Mouse (Mus musculus) adrenal gland, postnatal 14 days (tissue): Measurements from ENCODE around the gene E130308A19Rik. TPM values are rescaled to one million over a fixed set of nuclear protein-coding genes. Genes with fewer than 3 reads are reported as not detected.
A peak's percentile ranks its signal among the peaks of the same experiment; 100 is the strongest.

Experiments used
- DNase-seq: peaks from one replicate; pipeline ENCODE4 v3.0.0; 2021; ENCODE audit warnings: mixed read lengths
- total RNA-seq: library from RNA; stranded (reverse); gene quantifications from 2 replicates; pipeline ENCODE4 v1.2.3, GENCODE M21; 2021

E130308A19Rik gene
- total RNA-seq, 1 experiment from 2014 or later = 17.2 TPM

DNA sequence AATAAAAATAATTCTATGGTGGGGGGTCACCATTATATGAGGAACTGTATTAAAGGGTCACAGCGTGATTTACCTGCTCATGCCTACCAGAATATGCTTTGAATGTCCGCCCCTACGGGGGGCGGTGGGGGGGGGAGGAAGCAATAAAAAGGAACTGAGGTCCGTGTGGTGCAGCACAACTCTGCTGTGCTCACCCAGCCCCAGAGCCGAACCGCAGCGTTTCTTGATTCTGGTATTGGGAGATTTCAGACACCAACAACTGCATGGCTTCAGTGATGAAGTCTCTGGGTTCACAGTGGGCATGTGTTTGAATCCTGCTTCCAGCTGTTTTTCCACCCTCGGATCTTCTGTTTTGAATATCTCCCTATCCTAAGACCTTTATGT lies 101.9 kb downstream of the E130308A19Rik start:
- DNase-seq = no peak

DNA sequence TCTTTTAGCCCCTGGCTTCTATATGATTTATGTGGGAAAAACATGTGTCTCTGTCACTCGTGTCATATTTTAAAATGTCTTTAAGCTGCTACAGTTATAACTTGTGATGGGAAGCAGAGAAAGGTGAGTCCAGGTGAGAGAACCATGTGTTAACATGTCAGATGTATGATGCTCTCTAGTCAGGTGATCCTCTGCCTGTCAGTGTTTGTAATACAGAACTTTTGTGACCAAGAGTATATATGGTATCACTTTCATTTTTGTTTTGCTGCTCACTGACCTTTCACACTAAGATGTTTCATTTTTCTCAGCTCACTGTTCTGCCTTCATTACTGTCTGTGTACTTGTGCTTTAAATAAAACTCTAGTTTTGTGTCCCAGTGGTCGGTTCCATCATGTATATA lies 102.8 kb downstream of the E130308A19Rik start:
- DNase-seq = no peak

DNA sequence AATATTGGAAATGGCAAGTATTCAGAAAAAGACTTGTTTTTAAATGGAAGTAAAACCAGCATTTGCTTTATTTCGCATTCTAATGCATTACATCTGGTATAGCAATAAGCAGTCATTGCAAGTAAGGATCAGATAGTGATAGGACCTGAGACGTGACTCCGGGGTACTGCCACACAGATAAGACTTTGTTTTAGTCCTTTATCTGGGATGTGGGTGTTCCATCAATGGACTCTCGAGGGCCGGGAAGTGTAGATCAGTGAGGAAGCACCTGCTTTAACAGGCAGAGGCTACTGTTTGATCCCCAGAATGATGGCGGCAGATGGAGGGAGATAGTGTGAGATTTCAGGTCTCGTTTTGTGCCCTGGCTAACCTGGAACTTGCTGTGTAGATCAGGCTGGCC lies 105.5 kb downstream of the E130308A19Rik start:
- no peak for DNase-seq

DNA sequence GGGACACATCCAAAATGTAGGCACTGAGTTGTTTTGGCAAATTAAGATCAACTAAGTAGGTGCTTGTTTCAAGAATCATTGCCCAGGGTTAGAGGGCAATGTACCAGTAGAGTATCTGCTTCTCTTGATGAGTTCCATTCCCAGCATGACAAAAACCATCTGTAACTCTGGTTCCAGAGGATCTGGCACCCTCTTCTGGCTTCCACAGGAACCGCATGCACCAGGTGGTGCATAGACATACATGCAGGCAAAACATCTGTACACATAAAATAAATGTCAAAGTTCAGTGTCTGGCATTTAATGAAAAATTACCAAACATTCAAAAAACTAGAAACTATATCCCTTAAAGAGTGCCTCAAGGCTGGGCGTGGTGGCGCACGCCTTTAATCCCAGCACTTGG lies 113.3 kb downstream of the E130308A19Rik start:
- DNase-seq = no peak

DNA sequence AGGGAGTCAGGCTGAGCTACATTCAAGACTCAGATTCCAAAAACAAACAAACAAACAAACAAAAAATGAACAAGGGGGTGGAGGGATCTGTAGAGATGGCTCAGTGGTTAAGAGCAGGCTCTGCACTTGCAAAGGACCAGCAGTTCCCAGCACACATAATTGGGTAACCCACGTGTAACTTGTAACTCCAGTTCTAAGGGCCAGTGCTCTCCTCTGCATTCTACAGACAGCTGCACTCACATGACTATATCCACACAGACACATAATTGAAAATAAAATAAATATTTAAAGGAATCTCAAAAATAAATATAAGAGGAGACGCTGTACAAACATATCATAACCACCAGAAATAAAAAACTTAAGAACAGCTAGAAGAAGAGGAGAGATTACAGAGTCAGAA lies 113.9 kb downstream of the E130308A19Rik start:
- no peak for DNase-seq

DNA sequence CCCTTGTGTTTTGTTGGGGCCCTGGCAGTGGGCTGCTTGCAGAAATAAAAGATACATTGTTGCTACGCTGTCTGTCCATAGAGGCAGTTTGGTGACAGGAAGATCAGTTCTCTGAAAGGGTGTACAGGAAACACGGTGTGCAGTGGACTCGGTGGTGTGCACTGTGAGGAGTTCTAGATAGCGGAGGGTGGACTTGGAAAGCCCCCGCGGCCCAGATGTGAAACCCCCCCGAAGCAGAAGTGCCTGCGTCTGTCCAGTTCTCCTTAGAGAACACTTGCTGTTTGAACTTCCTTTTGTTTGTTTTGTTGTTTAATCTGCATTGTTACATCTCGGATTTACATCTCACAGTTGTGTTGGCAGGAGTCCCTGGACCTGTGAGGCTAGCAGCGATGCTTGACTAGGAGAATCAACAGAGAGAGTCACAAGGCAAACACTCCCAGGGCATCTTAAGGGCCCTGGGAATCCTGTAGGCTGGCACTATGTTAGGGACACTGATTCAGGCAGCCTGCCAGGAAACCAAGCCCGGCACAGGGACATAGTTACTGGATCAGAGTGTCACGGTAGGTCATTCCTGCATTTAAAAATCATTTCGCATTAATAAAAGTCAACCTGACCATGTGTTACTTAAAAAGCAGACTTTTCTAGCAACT lies 127.6 kb downstream of the E130308A19Rik start:
- peak; percentile 75 for DNase-seq

DNA sequence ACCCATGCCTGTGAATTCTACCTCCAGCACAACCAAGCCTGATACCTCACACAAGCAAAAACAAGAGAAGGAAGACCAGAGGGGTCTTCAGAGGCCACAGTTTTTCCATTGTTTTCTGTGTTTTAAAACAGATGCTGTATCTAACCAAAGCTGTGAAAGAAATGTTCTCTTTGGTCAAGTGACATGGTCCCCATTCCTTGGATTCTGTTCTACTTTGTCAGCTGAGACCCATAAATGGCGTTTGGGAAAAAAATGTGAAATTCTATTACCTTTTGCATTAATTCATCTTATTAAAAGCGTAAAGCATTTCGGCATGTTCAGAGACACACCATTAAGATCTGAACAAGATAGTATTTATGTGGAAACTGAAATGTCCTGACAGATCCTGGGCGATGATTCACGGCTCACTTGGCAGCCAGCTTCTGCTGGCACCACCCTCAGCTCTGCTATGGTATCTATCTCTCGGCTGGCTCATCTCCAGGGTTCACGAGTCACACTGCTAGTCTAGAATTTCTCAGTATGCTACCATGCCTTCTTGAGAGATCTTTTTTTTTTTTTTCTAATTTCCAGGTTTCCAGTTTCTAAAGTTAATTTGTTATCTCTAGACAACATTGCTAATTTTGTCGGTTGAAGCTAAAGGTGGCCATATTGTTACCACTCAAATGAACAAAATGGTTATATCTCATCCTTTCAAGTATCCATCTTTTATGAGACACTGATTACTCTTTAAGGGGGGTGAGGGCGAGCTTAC lies 130.5 kb downstream of the E130308A19Rik start:
- DNase-seq = peak; percentile 92

DNA sequence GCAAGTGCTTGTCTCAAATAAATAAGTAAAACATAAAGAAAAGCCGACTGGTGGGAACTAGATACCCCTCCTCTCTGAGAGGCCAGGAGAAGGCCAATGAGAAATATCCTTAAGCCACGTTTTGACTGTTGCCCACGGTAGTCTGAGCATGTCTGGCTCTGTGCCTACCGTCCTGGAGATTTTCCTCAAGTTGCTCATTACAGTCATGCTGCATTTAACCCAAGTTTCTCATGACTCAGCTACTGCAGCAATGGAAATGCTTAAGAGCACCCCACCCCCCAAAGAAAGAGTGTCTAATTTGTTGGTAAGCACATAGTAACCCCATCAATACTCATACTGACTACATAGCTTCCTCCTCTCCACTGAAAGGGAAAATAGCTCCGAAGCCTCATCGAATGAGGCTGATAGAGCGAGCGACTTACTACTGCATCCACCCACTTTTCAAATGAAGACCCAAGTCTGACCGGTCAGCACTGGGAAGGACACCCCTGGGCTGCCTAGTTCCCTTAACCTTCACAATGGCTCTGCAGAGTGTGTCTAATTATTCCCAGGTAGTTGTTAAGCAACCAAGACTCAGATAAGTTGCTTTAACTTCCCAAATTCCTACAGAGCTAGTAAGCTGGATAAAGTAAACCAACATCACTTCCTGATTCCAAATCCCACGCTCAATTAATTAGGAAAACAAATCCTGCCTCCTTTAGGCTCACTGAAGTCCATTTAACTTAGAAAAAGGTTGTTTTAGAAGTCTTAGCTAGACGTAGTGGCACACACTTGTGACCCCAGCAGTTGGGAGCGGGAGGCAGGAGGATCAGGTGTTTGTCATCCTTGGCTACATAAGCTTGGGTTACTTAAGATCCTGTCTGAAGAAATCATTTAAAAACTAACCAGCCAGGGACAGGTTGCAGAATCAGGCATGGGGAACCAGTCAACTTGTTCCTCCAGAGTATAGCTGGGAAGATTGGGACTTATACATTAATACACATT lies 131.7 kb downstream of the E130308A19Rik start:
- no peak for DNase-seq

DNA sequence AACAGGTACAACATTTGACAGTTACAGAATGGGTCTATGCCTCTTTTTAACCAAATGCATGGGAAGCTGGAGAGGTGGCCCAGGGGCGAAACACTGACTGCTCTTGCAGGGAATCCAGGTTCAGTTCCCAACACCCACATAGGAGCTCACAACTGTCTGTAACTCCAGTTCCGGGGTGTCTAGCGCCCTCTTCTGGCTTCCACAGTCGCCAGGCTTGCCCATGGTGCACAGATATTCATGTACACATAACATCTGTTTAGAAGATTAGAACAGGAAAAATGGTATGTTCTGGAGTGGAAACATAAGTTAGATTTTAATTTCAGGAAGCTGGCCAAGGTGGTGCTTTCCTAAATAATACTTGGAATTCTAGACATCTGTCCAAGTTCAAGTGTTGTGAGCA lies 134.0 kb downstream of the E130308A19Rik start:
- no peak for DNase-seq

DNA sequence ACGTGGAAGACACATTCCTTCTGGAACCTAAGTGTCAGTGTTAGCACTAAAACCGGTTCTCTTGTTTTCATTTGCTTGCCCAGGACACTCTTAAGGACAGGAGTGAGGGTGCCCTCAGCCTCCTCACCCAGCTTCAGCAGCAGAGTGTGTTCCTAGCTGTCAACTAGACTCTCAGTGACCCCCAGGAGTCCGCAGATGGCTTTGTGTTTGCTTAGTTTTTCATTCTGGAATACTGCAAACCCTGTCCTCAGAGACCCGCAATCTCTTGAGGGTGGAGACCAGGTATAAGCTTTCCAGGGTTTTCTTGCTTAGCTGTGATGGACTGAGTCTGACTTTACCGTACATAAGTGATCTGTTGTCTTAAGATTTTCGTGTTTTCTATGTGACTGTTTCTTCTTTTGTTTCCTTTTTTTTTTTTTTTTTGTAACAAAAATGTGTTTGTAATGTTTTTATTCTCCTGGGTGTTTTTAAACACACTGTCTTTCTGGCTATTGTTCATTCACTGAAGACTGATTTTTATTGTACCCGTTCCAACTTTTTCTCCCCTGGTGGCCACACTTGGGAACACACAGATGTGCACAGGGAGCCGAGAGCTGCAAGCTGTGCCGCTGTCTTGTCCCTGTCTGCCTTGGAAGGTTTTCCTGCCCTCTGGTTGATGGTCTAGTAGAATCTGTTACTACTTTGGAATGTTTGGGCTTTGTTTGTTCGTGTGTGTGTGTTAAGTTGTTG lies 134.8 kb downstream of the E130308A19Rik start:
- DNase-seq = peak; percentile 74

DNA sequence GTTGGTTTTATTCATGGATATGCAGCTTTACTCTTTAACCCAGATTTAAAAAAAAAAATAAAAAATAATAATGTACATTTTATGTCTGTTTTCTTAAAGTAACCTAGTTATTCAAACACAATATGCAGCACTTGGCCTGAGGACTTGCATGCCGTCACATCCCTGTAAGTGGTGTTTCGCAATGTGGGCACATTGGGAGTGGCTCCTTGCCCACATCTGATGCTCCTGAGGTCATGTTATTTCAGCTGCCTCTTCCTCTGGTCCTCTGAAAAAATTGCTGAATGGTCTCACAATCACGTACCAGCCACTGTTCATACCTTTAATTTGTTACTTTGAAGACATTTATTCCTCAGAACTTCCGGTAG lies 135.3 kb downstream of the E130308A19Rik start:
- peak; percentile 52 for DNase-seq

DNA sequence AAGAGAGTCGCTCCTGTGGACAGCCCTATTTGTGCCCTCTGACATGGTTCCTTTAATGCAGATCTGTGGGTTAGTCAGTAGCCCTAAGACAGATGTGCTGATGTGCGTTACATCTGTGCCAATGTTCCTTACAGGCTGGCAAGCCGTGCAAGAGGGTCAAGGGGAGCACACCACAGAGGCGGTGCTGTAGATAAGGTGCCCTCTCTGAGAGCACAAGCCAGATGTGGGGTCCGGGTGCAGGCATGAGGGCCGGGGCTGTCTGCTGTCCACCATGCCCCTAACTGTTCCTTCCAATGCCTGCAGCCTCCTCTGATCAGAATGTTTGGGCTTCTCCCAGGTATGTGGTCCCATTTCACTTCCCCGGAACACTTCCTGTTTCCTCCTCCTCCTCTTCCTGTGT lies 138.9 kb downstream of the E130308A19Rik start:
- no peak for DNase-seq

DNA sequence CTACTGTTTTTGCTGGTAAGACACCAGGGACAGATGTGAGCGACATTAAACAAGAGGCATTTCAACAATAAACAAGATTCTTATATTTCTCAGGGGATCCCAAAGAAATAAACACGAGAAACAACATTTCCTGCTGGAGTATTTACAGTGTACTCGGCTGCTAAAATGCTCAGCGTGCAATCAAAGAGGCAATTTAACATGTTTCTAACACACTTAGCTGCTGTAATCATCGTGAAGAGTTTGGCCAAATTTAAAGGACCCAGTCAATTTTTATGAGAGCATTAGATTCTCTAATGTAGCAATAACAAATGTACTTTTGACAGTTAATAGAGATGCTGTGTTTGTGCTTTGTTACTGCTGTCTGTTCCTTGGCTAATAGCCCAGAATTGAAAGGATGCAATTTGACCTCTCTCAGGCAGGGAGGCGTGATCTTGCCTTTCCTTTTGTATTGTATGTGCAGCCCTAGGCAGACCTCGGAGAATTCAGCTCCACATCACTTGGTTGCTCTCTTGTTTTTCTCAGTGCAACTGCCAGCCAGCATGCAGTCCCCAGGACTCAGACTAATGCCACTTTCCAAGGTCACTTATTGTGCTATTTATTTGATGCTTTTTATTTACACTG lies 139.5 kb downstream of the E130308A19Rik start:
- DNase-seq = no peak

DNA sequence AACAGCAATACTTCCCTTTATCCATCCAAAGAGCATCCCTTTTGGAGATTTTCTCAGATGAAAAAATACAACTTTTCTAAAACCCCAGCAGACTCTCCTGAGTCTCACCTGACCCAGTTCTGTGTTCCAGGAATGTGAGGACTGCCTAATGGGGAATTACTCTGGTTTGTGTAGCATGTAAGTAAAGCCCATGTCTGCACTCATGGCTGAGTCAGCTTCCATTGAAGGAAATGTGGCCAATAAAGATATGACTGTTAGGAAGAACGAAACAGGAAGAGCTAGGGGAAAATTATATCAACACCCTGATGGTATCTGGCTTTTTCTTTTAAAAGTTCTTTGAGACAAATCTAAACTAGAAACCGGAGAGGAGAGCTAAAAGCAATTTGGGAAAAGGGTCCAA lies 141.7 kb downstream of the E130308A19Rik start:
- no peak for DNase-seq

DNA sequence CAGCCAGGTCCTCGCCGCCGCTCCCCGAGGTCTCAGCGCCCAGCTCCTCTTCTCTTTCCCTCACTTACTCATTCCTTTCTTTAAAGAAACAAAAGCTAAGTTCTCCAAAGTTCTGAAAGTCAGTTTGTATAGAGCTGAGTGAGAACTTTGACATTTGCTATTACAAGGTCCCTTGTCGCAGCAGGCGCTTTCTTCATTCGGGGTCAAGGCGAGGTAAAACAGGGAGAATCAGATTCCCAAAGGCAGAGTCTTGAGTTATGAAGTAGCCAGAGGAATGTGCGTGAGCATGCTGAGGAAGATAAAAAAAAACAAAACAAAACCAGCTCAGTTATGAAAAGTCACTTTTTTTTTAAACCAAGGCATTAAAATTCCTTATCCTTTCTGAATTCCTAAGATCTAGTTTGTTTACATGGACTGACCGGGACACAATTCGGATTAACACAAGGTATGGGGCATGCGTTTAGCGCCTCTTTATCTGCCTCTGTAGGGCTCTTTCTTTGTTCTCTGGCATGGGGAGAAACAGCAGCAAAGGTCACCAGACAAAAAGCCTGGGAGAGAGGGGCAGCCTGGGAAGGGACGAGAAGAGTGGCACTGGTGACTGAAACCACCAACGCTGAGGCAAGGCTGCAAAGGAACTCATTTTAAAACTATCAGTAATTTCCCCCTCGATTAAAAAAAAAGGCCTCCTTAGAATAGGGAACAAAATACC lies 146.3 kb downstream of the E130308A19Rik start:
- peak; percentile 69 for DNase-seq

DNA sequence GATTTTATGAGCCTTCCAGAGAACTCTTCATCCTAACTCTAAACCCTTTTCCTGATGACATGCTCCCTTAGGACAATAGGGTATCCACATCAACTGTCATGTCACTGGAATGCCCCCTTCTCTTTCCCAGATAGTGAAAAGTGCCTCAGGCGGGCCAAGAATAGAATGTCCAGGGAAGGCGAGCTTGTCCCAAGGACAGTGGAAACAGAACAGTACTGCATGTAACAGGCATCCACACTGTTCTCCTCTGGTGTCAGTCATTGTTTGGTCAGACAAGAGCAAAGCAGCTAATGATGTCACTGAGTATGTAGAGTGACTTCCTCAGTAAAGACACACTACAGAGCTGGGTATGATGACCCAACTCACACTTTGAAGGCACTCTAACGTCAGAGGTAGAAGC lies 151.8 kb downstream of the E130308A19Rik start:
- no peak for DNase-seq

DNA sequence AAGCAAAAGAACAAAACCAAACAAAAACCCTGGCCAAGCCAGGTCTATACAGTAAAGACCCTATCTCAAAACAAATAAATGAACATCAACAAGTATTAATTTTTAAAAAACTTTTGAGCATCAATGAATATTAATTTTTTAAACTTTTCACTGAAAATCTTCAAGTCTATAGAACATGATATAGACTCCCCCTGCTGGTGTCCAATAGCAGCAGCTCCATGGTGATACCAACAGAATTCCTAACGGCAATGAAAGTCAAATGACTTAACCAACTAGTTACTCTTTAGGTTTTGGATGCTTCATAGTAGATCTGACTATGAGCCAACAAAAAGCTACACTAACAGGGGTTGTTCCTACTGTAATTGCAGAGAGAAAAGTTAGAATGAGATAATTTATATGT lies 154.6 kb downstream of the E130308A19Rik start:
- peak; percentile 29 for DNase-seq

DNA sequence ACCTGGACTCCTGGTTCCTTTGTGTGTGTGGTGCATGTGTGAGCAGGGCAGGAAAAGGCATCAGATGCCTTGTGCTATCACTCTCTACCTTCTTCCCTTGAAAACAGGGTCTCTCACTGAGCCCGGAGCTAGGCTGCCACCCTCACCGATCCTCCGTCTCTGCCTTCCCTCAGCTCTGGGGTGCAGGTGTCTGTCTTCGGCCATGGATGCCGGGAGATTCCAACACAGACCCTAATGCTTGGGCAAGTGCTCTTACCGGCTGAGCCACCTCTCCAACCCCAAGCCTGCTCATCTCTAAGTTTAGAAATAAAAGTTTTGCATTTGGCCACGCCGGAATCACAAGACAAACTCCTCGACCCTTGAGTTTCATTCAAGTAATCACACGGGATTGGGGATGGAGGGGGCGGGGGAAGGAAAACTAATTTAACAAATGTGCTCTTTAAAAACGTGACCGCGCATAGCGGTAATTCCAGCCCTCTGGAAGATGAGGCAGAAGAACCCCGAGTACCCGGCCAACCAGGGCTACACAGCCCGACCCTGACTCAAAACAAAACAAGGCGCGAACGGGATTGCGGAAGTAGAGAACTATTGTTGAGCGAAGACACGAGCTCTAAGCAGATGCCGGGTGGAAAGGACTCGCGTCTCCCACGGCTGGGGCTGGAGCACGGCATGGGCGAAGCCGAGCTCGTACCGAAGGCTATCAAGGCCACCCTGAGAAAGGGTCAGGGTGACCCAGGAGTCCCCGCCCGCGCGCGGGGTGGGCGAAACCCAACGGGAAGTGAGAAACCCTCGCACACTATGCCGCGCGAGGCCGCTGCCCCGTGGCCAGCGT lies 157.1 kb downstream of the E130308A19Rik start:
- DNase-seq = no peak

DNA sequence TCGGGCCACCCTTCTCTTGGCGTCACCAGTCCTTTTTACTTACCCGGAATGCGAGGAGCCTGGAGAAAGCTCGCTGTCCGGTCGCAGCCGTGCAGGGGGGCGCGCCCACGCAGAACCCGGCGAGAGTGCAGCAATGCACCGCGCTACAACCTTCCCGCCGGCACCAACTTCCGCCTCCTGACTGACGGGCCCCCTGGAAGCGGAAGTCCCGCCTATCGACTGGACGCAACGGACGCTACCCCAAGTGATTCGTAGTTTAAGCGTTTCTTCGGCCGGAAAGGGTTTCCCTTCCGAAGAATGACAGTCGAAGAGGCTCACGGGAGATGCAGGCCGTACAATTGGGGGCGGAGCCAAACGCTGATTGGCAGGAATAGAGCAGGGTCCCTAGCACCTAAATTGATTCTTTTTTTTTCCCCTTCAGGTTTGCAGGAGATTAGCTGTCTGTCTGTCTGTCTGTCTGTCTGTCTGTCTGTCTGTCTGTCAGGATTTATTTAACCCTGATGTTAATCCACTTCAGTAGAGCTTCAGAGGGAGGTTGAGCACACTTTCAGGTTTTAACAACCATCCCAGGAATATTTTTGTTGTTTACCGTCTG lies 157.8 kb downstream of the E130308A19Rik start:
- peak; percentile 97 for DNase-seq

DNA sequence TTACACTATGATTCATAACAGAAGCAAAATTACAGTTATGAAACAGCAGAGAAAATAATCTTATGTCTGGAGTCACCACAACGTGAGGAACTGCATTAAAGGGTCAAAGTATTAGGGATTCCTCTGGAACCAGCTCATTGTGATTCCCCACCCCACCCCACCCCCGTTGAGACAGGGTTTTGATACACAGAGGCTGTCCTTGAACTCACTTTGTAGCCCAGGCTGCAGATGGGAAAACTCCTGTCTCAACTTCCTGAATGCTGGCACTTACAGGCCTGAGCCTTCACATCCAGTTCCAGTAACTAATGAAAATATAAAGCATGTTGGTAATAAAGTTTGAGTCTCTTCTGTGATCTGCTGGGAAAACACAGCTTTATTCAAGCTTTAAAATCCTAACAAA lies 159.4 kb downstream of the E130308A19Rik start:
- DNase-seq = no peak
